Mouse (Mus musculus): ENCODE results near the gene Abca1. TPM values are rescaled to one million over a fixed set of nuclear protein-coding genes. Genes with fewer than 3 reads are reported as not detected.

Abca1 gene
- total RNA-seq (2023) = 1 to 10 TPM; 1.8 to 2.5 TPM

DNA sequence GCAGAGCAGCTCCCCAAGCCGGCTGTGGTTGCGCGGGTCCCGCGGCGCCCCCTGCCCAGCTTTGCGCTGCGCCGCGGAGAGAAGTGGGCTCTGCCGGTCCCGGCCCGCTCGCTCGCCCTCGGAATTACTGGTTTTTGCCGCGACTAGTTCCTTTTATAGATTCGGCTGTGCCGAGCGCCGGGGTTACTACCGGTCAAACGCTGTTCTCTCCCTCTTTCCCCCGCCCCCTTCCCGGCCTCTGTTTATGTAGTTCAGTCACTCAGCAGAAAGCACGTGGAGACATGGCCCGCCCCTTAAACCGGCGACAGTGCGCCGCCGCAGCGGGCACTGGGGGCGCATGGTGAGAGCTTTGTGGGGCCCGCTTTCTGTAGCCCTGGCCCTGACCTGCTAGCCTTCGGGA is at the start of gene Abca1:
Gene Abca1, minus strand, starts transcription at position 129 of the 400 bp plus-strand sequence.

DNA sequence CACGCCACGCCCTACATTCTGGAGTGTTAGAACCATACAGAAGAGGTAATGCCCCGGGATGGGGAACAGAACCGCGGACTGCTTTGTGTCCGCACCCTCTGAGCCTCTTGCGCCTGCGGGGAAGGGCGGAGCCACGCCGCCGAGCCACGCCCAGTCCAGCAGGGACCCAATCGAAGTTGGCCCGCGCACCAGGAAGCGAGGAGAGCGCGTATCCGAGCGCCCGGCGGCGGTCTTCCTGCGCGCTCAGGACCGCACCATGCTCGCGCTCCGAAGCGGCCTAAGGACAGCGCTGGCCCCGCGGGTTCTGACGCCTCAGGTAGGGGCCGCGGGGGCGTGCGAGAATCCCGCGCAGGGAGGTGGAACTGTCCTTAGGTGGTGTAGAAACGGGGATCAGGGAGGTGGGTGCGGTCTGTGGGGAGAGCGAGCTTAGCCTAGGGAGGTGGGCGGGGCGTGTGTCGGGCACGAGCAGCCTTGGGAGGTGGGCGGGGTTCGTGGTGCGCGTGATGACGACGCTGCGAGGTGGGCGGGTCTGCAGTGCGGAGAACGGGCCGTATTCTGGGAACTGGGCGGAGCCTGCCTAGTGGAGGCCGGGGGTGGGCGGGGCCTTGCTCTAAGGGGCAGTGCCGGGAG is 147.8 kb downstream of the Abca1 start, which contains the start of gene Nipsnap3b:
Gene Nipsnap3b, plus strand, starts transcription at position 149 of the 630 bp plus-strand sequence.

DNA sequence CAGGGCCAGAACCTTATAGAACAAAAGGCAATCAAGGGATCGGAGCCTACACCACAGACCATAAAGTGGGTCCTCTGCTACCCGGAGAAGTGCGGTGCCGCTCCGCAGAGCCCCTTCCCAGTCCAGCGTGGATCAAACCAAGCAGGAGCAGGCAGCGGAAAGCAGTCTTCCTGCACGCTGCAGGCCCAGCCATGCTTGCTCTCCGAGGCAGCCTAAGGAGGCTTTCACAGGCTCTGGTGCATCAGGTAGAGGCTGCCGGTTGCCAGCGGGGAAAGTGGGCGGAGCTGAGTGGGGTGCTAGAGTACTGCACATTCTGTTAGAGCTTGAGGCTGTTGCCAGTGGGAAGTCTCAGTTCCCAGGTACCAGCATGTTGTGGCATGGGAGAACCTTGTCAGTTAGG is 170.4 kb downstream of the Abca1 start, which contains the start of gene Nipsnap3a:
Gene Nipsnap3a, plus strand, starts transcription at position 25 of the 400 bp plus-strand sequence.

Other genes starting within 250 kb of the Abca1 start
- gene Olfr272, start 240.7 kb downstream of the Abca1 start, total RNA-seq (2023) = not detected
- gene Olfr270, start 195.3 kb downstream of the Abca1 start, total RNA-seq (2023) = not detected
- gene Nipsnap3a, start 170.6 kb downstream of the Abca1 start, total RNA-seq (2023) = not detected
- 10 to 100 TPM; 38.7 to 43.7 TPM for gene Nipsnap3b, start 148.0 kb downstream of the Abca1 start, total RNA-seq (2023)

Data from neutrophil, adult 59 days (primary cell).